Mouse (Mus musculus) left cerebral cortex, postnatal 36 days (tissue): ENCODE results near the gene Man1c1. TPM values are rescaled to one million over a fixed set of nuclear protein-coding genes. Genes with fewer than 3 reads are reported as not detected.

Experiments
- DNase-seq, 2 experiments: peaks; one replicate each; pipeline ENCODE4 v3.0.0; 2021 to 2022; ENCODE audit warnings: low spot score in 2 of 2, mixed read lengths in 1 of 2
- intact Hi-C: fragments of 180-260 bp; cut with DNase I; formaldehyde crosslinking; loops from one replicate; pipeline ENCODE4 v1.15.1; 2025
- total RNA-seq, 2 experiments: library from RNA; stranded (reverse); gene quantifications; 2 replicates each; pipeline ENCODE4 v1.2.3; 2021

Gene Man1c1
- total RNA-seq, 2 experiments from 2014 or later, result 37.8 to 42.0 TPM

DNA sequence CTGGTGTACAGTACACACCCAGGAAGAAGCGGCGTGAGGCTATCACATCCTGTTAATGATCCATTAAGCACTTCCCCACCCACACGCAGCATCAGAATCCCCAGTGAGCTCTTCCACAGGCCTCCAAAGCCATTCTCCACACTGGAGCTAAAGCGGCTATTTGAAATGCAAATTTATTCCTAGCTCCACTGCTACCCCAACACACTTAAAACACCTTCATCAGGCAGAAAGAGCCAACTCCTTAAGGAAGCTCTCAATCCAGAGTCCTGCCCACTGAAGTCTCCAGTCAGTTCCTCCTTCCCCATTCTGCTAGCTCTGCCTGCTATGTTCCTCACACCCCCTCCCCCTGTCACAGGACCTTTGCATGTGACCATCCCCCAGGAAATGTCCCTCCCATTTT lies 51.4 kb downstream of the Man1c1 start:
- intact Hi-C loops, result no loop called here
- DNase-seq, result no peak

DNA sequence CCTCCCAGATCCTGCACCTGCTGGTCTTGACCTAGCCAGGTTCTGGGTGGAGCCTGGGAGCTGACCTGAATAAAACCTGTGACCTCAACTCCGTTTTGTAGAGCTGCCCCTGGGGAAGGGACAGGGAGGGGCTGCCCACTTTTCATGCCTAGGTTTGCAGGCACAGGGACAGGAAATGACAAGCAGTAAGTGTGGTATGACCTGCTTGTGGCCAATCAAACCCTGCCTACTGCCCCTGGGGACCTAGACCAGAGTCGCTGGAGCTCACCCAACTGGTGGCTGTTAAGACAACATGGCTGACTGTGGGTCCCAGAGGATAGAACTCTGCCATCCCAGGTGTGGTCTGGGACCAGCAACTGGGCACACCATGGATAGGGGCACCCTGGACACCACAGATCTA lies 51.9 kb downstream of the Man1c1 start:
- DNase-seq, result no peak
- intact Hi-C loops, result no loop called here

DNA sequence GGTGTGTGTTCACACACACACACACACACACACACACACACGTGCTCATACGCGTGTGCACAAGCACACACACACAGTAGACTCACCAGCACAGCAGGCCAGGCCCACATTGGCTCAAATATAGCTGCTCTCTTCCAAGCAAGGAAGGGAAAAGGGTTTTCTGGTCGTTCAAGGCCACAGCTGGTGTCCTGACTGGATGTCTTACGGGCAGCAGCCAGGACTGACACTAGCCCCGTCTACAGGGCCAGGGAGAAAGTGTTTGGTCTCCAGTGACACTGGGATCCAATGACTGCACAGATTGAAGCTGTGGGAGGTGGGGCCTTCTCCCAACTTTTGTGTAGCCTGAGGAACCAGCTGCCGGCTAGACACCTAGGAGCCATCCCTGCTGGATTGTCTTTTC lies 52.7 kb downstream of the Man1c1 start:
- no peak for DNase-seq
- intact Hi-C loops, result no loop called here

DNA sequence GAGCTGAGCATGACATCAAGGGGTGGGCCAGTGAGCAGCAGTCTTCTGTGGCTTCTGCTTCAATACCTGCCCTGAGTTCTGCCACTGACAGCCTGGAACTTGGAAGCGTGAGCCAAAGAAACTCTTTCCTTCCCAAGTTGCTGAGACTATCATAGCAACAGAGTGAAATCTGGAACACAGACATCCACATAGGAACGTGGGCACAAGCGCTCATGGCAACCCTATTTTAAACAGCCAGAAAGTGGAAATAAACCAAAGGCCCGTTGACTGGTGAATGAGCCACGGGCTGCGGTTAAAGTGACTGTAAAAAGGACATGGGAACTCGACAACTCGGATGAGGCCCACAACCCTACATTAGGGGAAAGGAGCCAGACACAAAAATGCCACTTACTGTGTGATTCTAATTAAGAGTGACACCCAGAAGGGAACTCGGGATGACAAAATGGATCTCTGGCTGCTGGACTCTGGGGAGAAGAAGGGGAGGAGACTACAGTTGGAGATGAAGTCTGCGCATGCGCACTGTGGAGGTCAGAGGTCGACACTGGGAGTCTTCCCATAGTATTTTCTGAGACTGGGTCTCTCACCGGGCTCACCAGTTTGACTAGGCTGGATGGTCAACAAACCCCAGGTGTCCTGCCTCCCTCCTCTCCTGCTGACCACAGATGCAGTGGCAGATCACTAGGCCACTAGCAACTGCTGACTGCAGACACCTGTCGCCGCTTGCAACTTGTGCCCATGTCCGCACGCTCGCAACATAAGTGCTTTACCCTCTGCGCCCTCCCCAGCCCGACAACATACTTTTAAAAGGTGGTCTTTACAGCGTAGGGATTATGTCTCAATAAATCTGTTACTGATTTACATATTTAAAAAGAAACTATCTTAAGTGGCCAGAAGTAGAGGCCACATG lies 58.8 kb downstream of the Man1c1 start:
- peak in 1 of 2 experiments; percentile 57 for DNase-seq
- intact Hi-C loops, result no loop called here

DNA sequence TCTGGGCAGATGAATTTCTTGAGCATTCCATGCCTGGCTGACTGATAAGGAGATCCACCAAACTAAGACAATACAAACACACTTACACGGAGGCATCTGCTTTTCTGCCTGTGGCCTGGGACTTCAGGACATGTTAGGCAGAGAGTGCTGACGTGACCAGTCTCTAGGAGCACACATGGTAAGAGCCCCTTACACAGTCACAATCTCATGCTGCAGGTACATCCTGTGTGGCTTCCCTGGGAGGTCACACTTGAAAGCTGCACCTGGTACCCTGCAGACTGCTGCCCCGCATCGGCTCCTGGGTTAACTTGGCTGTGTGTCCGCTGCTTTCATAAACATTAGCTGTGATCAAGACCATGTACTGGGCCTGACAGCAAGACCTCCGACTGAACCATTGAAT lies 59.7 kb downstream of the Man1c1 start:
- intact Hi-C loops, result loop anchor here (5.0 kb wide), 2 partner anchors 38 to 58 kb away; partner anchors contain the start of gene Man1c1
- DNase-seq, result no peak

DNA sequence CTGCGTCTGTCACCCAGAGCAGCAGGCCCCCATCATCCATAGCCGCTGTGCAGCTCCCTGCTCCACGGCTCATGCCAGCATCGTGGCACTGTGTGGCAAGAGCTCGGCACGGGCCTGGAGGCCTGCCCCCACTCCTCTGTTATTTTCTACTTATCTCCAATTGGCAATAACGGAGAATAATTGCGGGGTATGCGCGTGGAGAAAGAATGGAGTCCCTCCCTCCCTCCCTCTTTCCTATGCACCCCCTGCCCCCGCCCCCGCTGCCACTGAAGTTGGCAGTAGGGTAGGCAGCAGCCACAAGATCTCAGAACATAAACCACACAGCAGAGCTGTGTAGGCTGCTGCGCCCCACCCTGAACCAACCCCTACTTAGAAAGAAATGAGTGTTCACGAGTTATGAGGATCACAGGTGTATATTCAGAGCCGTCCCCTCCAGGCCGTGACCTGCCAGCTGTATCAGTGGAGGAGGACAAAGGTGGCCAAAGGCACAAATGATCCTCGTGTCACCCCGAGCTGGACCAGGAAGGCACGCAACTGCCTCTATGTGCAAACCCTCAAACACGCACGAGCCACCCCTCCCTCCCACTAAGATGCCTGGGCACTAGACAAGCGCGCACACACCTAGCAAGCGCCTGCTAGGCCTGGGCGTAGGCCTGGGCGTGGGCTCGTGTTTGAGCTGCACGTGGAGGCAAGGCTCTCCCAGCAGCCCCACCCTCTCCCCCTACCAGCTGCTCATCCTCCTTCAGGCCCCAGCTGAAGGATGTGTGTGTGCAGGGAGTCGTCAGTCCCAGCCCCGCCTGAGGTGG lies 62.2 kb downstream of the Man1c1 start:
- peak; percentile 72 to 73 for DNase-seq
- intact Hi-C loops, result loop anchor here (5.0 kb wide), 2 partner anchors 40 to 60 kb away; partner anchors contain the start of gene Man1c1

DNA sequence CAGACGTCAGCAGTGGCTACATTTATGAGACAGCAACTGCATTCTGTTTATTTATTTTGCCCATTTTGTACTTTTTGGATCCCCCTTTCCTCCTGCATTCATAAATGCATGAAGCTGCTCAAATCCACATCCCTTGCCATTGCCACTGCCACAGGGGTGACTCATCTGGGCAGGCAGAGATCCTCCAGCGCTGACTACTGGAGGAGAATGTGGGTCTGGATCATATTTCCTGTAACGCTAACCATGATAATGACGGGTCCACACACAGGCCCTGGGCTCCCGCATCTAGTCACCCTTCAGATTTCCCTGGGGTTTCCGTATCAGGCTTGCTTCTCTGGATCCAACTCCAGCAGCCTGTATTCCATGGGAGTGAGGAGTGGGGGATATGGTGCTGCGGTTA lies 64.8 kb downstream of the Man1c1 start:
- DNase-seq, result no peak
- intact Hi-C loops, result no loop called here

DNA sequence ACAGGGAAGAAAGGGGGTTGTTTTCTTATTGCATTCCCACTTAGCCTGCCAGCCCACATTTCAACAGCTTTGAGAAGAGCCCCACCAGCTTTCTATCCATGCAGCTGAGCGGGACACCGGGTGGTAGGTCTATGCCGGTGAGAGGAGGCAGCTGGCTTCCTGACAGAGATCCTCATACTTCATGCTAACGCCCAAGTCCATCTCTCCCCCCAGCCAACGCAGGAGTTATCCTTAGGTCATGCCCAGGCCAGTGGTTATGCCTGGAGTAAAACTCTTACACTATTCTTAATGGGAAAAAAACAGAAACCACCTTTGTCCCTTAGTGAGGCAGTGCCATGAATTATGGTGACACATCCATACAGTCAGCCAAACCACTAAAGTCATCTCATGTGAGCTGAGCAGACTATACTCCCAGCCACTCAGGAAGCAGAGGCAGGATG lies 66.0 kb downstream of the Man1c1 start:
- DNase-seq, result no peak
- intact Hi-C loops, result no loop called here

DNA sequence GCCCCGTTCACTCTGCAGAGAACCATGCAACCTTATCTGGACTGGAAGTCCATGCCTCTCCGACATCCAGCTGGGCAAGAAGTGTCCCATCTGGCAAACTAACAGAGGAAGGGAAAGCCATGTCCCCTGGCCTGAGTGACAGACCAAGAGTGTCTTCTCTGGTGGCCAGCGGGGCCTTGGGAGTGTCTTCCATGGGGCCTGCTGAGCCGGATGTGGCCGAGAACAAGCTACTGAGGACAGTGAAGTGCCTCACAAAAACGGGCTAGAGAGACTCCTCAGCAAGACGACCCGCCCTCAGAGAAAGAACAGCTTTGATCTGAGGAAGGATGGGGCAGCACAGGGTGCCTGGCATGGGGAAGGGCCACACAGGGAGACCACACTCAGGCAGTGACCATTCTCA lies 67.7 kb downstream of the Man1c1 start:
- intact Hi-C loops, result no loop called here
- DNase-seq, result no peak

DNA sequence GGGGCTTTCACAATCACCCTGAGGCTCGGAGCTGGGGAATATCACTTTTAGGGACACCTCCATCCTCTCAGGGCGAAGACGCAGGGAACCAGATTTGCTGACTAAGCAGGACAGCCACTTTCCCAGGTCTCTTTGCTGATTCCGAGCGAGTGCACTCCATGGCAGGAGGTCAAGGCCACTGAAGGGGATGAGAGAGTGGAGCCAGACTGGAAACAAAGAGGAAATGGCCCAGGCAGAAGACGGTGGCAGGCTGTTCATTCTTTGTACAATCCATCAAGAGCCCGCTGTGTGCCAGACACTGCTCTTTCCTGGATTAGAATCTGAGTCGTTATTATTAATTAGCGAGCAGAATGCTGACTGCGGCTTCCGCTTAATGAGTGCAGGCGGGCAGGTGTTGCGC lies 70.1 kb downstream of the Man1c1 start:
- DNase-seq, result no peak
- intact Hi-C loops, result loop anchor here (5.0 kb wide), 1 partner anchor 52 kb away; no protein-coding TSS in a partner anchor

DNA sequence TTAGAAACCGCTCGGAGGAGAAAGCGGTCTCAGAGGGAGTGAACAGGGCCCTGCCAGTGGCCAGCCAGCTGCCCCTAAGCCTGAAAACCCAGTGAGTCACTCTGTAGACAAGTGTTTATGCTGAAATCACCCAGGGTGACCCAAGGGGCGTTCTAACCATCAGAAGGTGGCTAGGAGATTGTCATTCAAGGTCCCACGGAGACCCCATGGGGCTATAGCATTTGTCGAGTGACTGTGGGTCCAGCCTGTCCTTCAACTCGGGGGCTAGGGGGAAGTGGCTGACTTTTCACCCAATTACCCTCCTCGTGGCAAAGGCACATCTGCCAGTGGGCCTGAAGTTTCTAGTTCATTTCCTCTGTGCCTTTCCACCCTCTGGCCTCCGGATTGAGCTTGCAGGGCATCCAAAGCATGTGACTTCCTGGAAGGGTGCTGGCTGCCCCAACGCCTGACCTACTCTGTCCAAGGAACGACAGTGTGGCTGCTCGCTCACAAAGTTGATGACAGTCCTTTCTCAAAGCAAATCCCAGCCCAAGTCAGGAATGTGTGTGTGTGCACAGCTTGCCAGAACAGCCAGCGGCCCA lies 71.9 kb downstream of the Man1c1 start:
- intact Hi-C loops, result loop anchor here (5.0 kb wide), 1 partner anchor 50 kb away; no protein-coding TSS in a partner anchor
- no peak for DNase-seq

DNA sequence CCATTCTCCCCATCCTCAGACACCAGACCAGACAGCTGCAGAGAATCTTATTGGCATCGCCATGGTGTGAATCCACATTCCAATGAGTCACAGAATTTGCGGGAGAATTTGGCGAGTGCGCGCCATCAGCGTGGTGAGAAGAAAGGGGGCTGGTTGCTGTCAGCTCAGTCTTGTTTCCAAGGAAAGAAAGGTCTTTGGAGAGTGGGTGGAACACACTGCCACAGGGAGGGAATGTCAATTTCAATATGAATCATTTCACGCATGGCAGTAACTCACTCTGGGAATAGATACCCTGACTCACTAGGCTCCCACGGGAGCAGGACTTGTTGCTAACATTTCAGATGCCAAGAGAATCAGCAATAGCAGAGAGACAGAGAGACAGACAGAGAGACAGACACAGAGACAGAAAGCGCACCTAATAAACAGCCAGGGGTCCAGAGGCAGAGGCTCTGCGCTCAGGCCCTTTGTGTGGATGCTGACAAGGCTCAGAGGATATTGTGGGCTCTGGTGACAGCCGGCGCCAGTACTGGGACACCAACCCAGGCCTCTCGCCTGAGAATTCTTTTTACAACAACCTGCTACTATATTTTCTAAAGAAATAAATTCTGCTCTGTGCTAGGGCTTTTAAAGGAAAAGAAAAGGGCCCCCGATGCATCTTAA lies 72.5 kb downstream of the Man1c1 start:
- peak; percentile 81 to 82 for DNase-seq
- intact Hi-C loops, result loop anchor here (5.0 kb wide), 1 partner anchor 49 kb away; no protein-coding TSS in a partner anchor

DNA sequence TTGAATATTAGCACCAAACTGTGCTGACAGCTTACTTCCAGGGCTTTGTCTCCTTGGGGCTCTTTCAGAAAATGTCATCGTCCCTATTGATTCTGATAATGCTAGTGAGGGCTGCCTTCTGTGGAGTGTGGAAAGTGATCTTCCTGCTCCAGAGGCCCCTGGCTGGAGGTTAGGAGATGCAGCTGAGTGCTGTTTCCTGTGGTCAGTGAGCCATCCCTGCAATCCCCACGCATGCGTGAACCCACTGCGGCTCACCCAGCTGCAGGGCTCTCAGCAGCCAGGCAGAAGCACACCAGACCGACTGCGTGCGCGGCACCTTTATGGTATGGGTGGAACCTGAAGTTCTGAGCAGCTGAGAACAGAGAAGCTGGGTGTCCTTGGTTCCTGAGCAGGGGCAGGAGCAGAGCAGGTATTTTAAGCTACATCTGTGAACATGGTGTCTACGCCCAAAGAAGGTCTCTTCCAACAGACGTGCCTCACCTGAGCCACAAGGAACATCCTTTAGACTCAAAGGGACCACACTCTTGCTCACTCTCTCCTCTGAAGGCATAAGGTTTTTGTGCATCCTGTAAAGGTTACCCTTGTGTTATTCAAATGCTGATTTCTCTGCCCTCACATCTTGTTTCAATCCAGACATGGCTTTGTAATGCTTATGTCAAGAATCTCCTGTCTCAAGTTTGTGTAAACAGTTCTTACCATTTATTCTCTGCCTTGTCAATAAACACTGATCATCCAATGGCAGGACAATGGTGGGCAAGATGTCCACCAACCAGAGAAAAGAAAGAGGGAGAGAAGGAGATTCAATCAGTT lies 75.3 kb downstream of the Man1c1 start:
- no peak for DNase-seq
- intact Hi-C loops, result loop anchor here (5.0 kb wide), 1 partner anchor 74 kb away; the partner anchor contains the start of gene Man1c1

DNA sequence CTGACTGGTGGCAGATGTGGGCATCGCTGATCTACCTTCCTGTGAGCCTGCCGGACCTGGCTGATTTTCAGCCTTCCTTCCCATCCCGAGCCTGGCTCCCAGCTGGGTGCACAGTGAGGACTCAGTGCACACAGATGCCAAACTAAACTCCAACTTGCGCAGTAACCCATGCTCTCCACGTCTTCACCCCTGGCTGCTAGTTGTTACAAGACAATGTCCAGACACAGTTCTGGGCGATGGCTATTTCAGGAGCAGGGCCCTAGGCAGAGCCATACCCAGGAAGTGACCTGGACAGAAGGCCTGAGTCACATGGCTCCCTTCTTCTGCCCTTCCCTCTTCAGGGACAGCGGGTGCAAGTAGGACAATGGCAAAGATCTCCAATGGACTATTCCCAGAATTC lies 76.0 kb downstream of the Man1c1 start:
- DNase-seq, result no peak
- intact Hi-C loops, result loop anchor here (5.0 kb wide), 1 partner anchor 74 kb away; the partner anchor contains the start of gene Man1c1

DNA sequence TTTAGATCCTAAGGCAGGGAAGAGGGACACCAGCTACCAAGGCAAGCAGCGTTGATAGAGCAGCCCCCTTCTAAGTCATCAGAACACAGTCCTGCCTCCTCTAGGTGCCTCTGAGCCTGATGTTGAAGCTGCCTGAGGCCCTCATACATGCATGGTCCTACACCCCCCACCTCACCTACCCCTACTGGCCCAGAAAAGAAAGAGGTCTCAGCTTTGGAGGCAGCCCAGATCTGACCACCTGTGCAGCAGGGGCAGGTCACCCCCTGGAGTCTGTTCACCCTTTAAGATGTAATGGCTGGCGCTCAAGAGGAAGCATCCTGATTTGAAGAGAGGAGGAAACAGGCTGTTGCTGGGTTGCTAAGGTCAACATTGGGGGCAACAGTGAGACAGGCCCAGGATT lies 77.2 kb downstream of the Man1c1 start:
- intact Hi-C loops, result loop anchor here (5.0 kb wide), 1 partner anchor 75 kb away; the partner anchor contains the start of gene Man1c1
- DNase-seq, result no peak

DNA sequence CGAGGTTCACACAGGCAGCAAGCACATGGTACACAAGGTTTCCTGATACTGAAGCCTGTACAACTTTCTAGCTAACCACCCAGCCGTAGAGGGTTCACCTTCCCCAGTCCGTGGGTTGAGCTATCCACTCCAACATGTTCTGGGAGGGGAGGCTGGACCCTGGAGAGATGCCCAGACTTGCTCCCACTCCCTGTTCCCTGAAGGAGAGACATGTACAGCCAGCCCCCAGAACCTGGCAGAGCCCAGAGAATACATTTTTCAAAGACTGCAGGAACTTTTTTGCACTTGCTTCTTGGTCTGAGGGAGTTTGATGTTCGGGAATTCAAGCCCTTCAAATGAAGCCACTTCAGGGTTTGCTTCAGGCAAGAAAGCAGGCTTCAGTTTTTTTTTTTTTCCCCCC lies 77.7 kb downstream of the Man1c1 start:
- intact Hi-C loops, result loop anchor here (5.0 kb wide), 1 partner anchor 76 kb away; the partner anchor contains the start of gene Man1c1
- DNase-seq, result peak; percentile 75 to 80

DNA sequence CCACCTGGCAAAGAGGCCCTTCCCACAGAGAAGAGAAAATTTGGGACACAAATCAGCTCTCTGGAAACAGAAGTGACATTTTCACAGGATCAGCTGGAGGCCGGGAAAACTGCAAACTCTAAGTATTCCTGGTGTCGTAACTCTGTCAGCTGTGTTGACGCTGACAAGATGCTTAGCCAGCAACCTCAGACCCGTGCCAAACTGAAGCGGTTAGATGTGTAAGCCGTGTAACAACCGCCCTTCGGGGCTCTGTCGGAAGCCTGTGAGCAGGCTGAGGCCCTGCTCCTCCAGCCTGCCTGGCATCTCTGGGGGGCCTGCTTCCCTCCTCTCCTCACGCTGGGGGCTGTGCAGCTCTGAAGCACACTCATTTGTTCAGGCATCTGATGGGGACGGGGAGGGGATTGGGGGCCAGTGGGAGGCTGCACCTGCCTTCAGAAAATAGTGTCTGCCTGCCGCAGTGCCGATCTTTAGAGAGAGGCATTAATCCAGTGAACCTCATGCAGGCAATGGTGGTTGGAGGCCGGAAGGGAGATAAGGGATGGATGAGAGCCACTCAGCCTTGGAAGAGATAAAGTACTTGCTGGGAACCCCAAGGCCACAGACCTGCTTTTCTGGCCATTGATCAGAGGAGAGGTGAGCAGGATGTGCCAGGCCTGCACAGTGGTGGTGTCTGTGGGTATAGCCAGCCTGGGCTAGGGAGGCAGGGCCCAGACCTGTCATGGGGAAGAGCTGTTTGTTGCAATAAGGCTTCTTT lies 79.8 kb downstream of the Man1c1 start:
- DNase-seq, result peak in 1 of 2 experiments; percentile 49
- intact Hi-C loops, result no loop called here

DNA sequence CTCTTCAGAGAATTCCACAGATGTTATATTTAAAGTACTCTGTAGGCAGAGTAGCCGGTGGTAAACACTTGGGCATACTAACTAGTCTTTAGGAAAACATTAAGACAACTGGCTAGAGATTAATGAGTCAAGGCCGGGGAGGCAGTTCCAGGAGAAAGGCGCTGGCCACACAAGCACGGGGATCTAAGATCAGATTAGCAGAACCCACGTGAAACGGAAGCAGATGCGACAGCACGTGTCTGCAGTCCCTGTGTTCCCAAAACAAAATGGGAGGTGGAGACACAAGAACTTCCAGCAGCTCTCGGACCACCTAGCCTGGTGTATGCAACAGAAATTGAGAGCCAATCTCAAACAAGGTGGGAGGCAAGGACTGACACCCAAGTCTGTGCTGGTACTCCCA lies 82.4 kb downstream of the Man1c1 start:
- no peak for DNase-seq
- intact Hi-C loops, result no loop called here
